Mouse (Mus musculus) fibroblast of lung, adult 2 months (primary cell): ENCODE data around the gene Thpo.

Experiments
- DNase-seq: peaks from one replicate; pipeline ENCODE4 v3.0.0-alpha.2; 2011; ENCODE audit warnings: low read depth

The Thpo gene

GRCm38 (mm10) chr16:20703699-20704400 lies 30.5 kb downstream of the Thpo start:
- no peak for DNase-seq

DNA sequence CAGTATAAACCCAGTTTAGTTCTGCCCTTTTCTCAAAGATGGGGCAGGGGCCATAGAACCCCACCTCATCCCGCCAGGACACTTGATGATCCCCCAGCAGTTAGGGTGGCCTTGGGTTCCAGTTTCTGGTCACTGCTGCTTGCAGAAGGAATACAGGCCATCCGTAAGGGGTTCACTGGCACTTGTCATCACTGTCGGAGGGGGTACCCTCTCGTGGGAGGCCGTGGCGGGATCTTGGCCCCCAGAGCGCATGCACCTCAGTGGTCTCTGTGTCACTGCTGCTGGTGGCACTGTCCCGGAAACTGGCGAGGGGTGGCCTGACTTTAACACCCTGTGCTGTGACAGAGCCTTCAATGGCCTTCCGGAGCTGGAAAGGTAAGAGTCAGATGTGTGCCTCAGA lies 31.2 kb downstream of the Thpo start:
- DNase-seq, result no peak

DNA sequence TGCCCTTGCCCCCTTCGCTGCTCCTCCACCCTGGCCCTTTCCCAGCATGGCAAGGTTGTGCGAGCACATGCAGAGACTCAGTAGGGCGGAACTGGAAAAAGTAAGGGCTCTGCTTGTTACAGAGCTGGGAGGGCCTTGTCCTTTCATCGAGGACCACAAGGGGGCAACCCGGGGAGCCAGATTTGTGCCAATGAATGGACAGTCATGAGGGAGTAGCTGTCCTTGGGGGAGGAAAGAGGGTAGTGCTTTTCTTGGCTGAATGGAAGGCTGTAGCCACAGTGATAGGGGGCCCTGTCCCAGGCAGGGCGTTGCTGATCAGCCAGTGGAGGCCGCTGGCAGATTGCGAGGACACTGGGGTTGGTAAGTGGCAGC lies 31.8 kb downstream of the Thpo start:
- peak; percentile 58 for DNase-seq

- no peak for DNase-seq
These were observed 32.4 kb downstream of the Thpo start for GRCm38 (mm10) chr16:20701729-20702521.

- DNase-seq, result no peak
These were observed 33.0 kb downstream of the Thpo start for GRCm38 (mm10) chr16:20701316-20701715.

DNA sequence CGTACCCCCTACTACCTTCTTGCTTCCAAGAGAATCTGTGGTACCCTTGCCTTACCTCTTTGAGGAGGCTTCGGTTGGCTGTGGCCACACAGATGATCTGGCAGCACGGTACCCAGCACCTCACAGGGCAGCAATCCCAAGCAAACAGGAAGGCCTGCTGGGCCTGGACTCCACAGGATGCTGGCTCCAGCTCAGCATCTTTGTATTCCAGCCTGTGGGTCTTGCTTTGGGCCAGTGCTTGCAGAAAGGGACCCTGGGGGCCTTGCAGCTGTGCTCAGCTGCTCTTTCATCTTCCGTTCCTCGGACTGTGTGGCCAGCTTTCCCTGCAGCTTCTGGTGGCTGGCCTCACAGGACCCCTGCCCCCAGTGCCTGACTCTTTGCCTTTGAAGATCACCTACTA lies 34.3 kb downstream of the Thpo start:
- DNase-seq, result no peak

DNA sequence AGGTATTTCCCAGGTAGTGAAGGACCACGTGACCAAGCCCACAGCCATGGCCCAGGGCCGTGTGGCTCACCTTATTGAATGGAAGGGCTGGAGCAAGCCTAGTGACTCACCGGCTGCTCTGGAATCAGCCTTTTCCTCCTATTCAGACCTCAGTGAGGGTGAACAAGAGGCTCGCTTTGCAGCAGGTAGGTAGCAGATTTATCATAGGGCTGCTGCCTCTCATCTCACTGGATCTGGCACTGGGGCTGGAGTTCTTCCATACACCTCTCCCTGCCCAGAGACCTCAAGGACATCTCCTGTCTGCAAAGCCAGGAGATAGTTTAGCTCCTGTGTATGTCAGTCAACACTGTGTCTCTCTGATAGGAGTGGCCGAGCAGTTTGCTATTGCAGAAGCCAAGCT lies 35.0 kb downstream of the Thpo start:
- no peak for DNase-seq

DNA sequence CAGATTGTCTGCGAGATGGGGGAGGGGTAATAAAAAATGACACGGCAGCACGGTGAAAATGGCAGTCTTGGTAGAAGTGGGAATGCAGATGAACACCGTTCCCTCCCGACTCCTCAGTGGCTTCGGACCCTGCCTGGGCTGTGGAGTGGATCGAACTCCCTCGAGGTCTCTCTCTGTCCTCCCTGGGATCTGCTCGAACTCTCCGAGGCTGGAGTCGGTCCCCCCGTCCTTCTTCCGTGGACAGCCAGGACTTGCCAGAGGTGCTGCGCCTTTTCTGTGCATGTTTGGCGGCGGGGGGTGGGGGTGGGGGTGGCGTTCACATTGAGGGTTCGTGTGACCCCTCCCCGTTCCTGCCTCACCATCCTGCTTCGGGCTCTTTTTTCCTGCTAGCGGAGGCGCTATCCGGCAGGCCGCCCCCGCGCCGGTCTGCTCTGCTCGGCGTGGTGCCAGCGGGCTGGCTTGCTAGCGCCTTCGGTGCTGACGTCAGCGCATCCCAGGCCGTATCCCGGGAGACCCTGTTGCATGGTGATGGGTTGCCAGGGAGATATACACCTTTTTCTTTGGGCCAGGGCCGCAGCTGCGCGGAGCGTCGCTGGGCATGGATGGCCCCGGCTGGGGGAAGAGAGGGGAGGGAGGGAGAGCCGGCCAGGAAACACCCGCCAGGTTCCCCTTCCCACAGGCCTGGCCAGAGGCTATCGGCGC lies 38.5 kb downstream of the Thpo start:
- no peak for DNase-seq

GRCm38 (mm10) chr16:20694781-20695180 lies 39.5 kb downstream of the Thpo start:
- no peak for DNase-seq

DNA sequence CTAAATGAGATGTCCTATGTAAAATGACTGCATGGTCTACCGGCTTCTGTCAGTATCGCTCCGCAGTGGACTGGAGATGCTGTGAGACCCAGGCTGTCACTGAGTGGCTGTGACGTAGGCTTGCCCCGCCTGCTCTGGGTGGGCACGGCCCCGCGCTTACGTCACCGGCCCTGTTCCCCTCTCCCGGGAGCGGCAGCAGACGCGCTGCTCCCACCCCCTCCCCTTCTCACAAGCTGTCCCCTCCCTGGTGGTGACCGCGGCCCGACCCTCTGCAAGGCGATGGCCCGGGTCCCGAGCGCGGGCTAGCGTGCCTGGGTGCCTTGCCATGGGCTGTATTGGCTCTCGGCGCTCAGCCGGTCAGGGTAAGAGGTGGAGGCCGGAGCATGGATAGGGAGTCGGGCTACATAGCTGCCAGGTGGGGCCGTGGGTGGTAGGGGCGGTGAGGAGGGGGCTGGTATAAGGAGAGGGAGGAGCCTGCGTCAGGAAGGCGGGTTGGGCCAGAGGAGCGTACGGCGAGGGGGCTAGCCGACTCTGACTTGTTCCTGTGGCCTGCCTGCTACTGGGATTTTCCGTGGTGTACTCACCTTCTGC lies 41.1 kb downstream of the Thpo start, which contains the start of gene Fam131a:
TSS of gene Fam131a (plus strand) at position 131 of the 591 bp plus-strand sequence.
- no peak for DNase-seq

DNA sequence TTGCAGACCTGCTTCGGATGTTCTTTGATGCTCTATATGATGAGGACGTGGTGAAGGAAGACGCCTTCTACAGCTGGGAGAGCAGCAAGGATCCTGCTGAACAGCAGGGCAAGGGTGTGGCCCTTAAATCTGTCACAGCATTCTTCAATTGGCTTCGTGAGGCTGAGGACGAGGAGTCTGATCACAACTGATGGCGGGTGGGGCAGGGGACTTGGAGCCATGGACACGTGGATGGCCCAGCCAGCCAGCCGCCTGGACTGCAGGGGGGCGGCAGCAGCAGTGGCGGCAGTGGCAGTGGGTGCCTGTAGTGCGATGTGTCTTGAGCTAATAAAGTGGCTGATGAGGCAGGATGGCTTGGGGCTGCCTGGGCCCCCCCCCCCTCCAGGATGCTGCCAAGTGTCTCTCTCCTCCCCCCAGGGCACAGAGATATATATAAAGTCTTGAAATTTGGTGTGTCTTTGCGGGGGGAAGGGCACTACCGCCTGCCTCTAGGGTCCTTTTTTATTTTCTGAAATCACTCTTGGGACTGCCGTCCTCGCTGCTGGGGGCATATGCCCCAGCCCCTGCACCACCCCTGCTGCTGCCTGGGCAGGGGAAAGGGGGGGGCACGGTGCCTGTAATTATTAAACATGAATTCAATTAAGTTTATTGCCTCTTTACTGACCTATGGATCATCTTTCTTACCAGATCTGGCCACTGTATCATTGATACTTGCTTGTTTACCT lies 41.9 kb downstream of the Thpo start:
- DNase-seq, result no peak

DNA sequence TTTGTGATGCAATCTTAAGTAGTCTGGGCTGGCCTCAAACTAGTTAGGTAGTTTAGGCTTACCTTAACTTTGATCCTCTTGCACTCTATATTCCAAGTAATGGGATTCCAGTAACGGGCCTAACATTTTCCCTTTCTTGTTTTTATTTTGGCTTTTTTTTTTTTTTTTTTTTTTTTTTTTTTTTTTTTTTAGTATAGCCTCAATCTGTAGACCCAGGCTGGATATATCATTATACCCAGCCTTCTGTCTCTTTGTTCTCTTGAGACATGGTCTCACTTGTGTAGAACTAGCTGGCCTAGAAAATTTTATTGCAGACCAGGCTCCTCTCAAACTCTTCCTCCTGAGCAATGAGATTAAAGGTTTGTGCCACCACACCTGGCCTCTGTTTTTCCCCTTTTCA lies 42.7 kb downstream of the Thpo start:
- DNase-seq, result no peak

GRCm38 (mm10) chr16:20690774-20691173 lies 43.5 kb downstream of the Thpo start:
- no peak for DNase-seq

DNA sequence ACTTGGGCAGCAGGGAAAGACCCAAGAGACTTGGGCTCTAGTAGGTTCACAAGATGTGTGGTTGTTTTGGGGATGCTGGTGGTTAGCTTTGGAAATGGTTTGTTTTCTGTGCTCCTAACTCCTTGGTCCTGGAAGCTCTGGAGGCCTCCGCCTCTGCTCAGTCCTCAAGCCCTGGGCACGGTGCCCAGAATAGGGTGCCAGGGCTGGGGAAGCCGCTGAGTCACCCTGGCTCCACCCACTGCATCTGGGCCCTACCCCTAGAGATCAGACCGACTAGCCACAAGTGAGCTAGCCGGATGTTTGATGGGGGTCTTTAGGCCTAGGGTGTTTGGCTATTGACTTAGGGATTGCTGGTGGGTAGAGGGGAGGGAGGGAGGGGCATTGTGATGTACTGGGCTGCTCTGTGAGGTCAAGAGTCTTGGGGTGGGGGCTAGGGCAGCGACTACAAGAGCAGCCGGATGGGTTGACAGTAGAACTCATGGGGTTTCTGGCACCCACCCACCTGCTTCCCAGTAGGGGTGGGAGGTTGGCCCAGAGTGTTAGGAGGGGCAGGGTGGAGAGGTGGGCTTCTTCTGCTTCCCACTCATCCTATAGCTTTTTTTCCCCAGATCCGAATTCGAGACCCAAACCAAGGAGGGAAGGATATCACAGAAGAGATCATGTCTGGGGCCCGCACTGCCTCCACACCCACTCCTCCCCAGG lies 56.2 kb downstream of the Thpo start:
- peak; percentile 86 for DNase-seq

GRCm38 (mm10) chr16:20677380-20677779 lies 56.9 kb downstream of the Thpo start:
- DNase-seq, result no peak

- no peak for DNase-seq
These were observed 57.6 kb downstream of the Thpo start for GRCm38 (mm10) chr16:20676702-20677101.

DNA sequence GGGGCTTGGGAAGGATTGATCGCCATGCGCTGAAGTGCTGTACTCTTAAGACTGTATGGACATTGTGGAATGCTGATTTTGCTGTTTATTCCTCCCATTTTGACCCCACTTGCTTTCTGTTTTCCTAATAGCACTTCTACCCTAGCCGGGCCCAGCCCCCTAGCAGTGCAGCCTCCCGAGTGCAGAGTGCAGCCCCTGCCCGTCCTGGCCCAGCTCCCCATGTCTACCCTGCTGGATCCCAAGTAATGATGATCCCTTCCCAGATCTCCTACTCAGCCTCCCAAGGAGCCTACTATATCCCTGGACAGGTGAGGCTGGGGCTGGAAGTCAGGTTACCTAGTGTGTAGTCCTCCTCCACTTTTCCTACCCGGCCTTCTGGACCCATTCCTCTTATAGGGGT lies 59.1 kb downstream of the Thpo start:
- DNase-seq, result no peak
